Mouse (Mus musculus) heart, embryonic 14.5 days (tissue): ENCODE measurements around the gene Fgr. TPM values are rescaled to one million over a fixed set of nuclear protein-coding genes. Genes with fewer than 3 reads are reported as not detected.

Source experiments
- ATAC-seq: fragments of 200-750 bp; cut with Nextera tagmentation; 2 replicates; pipeline ENCODE4 v1.8.0; 2017; ENCODE audit warnings: low read depth, moderate TSS enrichment; ENCODE audit not compliant: insufficient number of reproducible peaks, insufficient read depth, low FRiP score
- H3K27ac ChIP-seq, 2 experiments: fragments of 200-500 bp in 1 of 2; fragments of 300-500 bp in 1 of 2; sonication (generic) in 1 of 2; replicated peaks in 1 of 2; 2 replicates each; pipeline ENCODE4 v1.5.1; 2012 to 2014; ENCODE audit warnings: low read depth in 2 of 2, low read length in 2 of 2, control low read depth in 1 of 2, mild to moderate bottlenecking in 1 of 2, mixed read lengths in 1 of 2; ENCODE audit not compliant: control insufficient read depth in 1 of 2, insufficient read depth in 1 of 2
- H3K27me3 ChIP-seq: fragments of 300-500 bp; sonication (generic); 2 replicates; pipeline ENCODE4 v1.6.1; 2014; ENCODE audit warnings: mild to moderate bottlenecking, low read length, control low read depth; ENCODE audit not compliant: control insufficient read depth, insufficient read depth
- H3K36me3 ChIP-seq: fragments of 300-500 bp; sonication (generic); 2 replicates; pipeline ENCODE4 v1.6.1; 2014; ENCODE audit warnings: mild to moderate bottlenecking, control low read depth, low read length, mixed read lengths; ENCODE audit not compliant: control insufficient read depth, insufficient read depth
- H3K4me1 ChIP-seq, 2 experiments: fragments of 200-500 bp in 1 of 2; fragments of 300-500 bp in 1 of 2; sonication (generic) in 1 of 2; 2 replicates each; pipeline ENCODE4 v1.6.1; 2012 to 2014; ENCODE audit warnings: low read length in 2 of 2, control low read depth in 1 of 2, mixed read lengths in 1 of 2; ENCODE audit not compliant: control insufficient read depth in 2 of 2, insufficient read depth in 2 of 2
- H3K4me2 ChIP-seq: fragments of 300-500 bp; sonication (generic); 2 replicates; pipeline ENCODE4 v1.6.1; 2014; ENCODE audit warnings: mild to moderate bottlenecking, low read length
- H3K4me3 ChIP-seq, 2 experiments: fragments of 200-500 bp in 1 of 2; fragments of 300-500 bp in 1 of 2; sonication (generic) in 1 of 2; 2 replicates each; pipeline ENCODE4 v1.5.1; 2012 to 2014; ENCODE audit warnings: low read length in 2 of 2, mild to moderate bottlenecking in 2 of 2, control low read depth in 1 of 2, low read depth in 1 of 2, moderate library complexity in 1 of 2; ENCODE audit not compliant: control insufficient read depth in 1 of 2, insufficient read depth in 1 of 2
- H3K9ac ChIP-seq: fragments of 300-500 bp; sonication (generic); 2 replicates; pipeline ENCODE4 v1.6.1; 2014; ENCODE audit warnings: mild to moderate bottlenecking, low read length
- H3K9me3 ChIP-seq: fragments of 300-500 bp; sonication (generic); 2 replicates; pipeline ENCODE4 v1.6.1; 2016; ENCODE audit warnings: low read length, control low read depth; ENCODE audit not compliant: control insufficient read depth
- WGBS: fragments of 180-500 bp; shearing (Covaris S2); extraction: QIAGEN DNeasy Blood & Tissue Kit; methylation state at CpG from one replicate; pipeline ENCODE4 v1.1.7; 2014; 5-methylcytosine and 5-hydroxymethylcytosine counted together
- polyA plus RNA-seq: library from polyadenylated mRNA; unstranded; fragments of >200 nt; fragmentation: Nextera tagmentation; extraction: Ambion mirVana; gene quantifications from 2 replicates; pipeline ENCODE4 v1.2.1, GENCODE M21; 2014

Gene Fgr
- polyA plus RNA-seq, 1 experiment from 2014 or later = 0.18 TPM

DNA sequence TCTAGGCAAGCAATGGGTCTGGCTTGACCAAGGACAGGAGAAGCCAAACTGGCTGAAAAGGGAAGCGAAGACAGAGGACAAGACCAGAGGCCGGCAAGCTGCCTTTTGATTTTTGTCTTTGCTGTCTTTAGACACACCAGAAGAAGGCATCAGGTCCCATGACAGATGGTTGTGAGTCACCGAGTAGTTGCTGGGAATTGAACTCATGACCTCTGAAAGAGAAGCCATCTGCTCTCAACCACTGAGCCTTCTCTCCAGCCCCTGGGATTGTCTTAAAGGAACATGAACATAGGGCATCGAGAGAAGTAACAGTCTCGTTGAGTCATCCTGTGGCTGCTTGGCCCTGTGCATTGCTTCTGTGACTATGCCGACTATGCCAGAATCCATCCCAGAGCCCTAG lies 2.3 kb upstream of the Fgr start:
- H3K4me1 ChIP-seq = peaks cover 17 to 28% of the 10 kb centered on the region in 2 experiments
- H3K36me3 ChIP-seq = no peaks in the 10 kb centered on the region
- H3K4me2 ChIP-seq = no peak overlapping the region
- H3K9me3 ChIP-seq = no peaks in the 10 kb centered on the region
- H3K4me3 ChIP-seq = no peak overlapping the region
- H3K9ac ChIP-seq = no peak overlapping the region
- peaks cover 8% of the 10 kb centered on the region; the same call in 1 of the 2 replicates for H3K27me3 ChIP-seq
- H3K27ac ChIP-seq = no peak overlapping the region
- WGBS = 73% methylated on average over 6 of the region's 6 CpGs
- no peak for ATAC-seq

DNA sequence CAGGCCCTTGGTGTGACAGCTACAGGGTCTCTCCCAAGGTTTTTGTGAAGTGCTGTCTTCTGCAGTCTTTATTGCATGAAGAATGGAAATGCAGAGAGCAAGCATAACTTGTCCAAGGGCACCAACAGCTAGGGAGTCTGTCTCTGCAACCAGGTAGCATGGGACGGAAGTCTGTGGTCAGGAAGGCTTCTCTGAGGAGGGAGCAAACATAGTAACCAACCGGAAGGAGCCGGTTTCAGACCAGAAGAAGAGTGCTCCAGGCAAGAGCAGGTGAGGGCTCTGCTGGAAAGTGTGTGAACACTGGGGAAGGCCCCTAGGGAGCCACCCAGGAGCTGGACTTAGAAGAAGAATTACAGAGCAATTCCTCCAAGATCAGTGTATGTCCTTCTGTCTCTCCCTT lies 1.8 kb upstream of the Fgr start:
- 72% methylated on average over 3 of the region's 3 CpGs for WGBS
- no peak for ATAC-seq
- no peak overlapping the region for H3K9ac ChIP-seq
- H3K4me3 ChIP-seq = no peak overlapping the region
- peaks cover 17 to 28% of the 10 kb centered on the region in 2 experiments for H3K4me1 ChIP-seq
- no peaks in the 10 kb centered on the region for H3K9me3 ChIP-seq
- no peaks in the 10 kb centered on the region for H3K36me3 ChIP-seq
- peaks cover 8% of the 10 kb centered on the region; the same call in 1 of the 2 replicates for H3K27me3 ChIP-seq
- no peak overlapping the region for H3K27ac ChIP-seq
- no peak overlapping the region for H3K4me2 ChIP-seq

DNA sequence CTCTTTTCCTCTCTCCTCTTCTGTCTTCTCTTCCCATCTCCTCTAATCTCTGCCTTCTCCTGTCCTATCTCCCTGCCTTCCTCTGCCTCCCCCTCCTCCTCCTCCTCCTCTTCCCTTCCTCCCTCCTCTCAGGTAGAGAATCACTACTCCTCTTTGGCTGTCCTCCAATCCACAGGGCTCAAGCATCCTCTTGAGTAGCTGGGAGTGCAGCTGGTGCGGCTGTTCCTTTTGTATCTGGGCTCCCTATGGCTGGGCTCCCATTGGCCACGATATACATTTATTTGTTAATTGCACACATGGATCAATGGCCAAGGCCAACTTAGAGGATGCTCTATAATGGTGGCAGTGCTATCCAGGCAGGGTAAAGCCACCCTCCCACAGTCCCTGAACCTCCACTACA lies 1.3 kb upstream of the Fgr start:
- Histone ChIP-seq H3K9me3 (no peaks in the 10 kb centered on the region), H3K4me2 (no peak overlapping the region), H3K9ac (no peak overlapping the region), H3K27ac (no peak overlapping the region), H3K4me3 (no peak overlapping the region), H3K4me1 (peaks cover 17 to 25% of the 10 kb centered on the region in 2 experiments), H3K36me3 (no peaks in the 10 kb centered on the region), H3K27me3 (peaks cover 8% of the 10 kb centered on the region; the same call in 1 of the 2 replicates)
- ATAC-seq = no peak
- WGBS = 26% methylated on average over 2 of the region's 2 CpGs

DNA sequence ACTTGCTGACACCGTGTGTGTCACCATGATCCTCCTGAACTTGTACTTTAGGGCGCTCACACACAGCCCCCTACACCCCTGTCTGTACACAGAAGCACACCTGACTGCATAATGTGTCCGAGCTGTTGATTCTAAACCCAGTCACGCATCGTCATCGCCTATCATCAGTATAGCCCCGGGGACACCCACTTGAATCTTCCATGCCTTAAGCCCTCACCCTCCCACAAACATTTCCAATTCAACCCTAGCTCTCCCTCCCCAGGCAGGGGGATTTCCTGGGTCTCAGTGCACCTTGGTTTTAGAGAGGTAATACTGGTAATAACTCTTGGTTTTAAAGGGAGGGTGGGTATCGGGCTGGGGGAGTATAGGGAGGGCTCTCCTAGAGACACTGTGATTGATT lies 709 bp upstream of the Fgr start:
- Histone ChIP-seq H3K4me3 (no peak overlapping the region), H3K36me3 (no peaks in the 10 kb centered on the region), H3K9ac (no peak overlapping the region), H3K27me3 (peaks cover 8% of the 10 kb centered on the region; the same call in 1 of the 2 replicates), H3K9me3 (no peaks in the 10 kb centered on the region), H3K27ac (no peak overlapping the region), H3K4me2 (no peak overlapping the region), H3K4me1 (peaks cover 16 to 21% of the 10 kb centered on the region in 2 experiments)
- no peak for ATAC-seq
- WGBS = 52% methylated on average over 8 of the region's 8 CpGs

DNA sequence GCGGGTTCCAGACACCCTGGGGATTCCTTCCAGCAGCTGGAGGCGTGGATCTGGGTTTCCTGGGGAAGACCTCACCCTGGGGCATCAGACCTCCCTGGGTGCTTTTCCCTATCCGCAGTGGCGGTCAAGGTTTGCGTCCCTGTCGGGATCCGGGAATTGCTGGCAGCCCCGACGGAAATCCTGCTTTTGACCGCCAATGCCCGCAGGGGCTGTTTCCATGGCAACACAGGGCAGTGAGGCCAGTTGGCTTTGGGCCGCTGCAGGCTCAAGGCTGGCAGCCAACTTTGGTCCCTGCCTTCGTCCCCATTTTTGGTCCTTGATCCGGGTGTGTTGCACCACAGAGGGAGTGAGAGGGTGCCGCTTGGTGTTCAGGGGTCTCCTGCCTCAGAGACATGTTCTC lies 1.0 kb downstream of the Fgr start:
- Histone ChIP-seq H3K9me3 (no peaks in the 10 kb centered on the region), H3K4me1 (peaks cover 12 to 18% of the 10 kb centered on the region in 2 experiments), H3K27ac (0 out of 4 replicates have a peak overlapping the region, but pooled peaks of 1 of the 2 experiments have one; percentile 34), H3K4me2 (peak overlapping the region; percentile 50), H3K4me3 (peak overlapping the region; percentile 9 to 19; a peak in 2 of 4 replicates), H3K27me3 (peaks cover 8% of the 10 kb centered on the region; the same call in 1 of the 2 replicates), H3K9ac (no peak overlapping the region), H3K36me3 (no peaks in the 10 kb centered on the region)
- no peak for ATAC-seq
- WGBS = 4% methylated on average over 15 of the region's 15 CpGs

DNA sequence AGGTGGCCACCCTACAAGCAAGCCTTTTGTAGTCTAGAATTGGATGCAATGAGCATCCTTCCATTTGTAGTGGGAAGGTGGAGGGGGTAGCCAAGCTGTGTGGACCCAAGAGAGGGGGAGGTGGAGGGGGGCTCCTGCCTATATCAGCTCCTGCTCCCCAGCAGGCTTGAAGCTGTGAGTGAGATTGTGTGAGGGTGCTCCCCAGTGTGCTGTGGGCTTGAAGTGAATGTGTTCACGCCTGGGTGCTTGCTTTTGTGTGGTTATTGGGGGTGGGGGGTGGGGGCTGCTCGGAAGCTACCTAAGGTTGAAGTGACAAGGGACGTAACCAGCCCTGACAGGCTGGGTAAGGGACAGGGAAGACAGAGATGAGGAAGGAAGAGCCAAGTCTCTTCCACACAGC lies 1.9 kb downstream of the Fgr start:
- Histone ChIP-seq H3K9ac (no peak overlapping the region), H3K4me2 (no peak overlapping the region), H3K4me3 (no peak overlapping the region), H3K36me3 (no peaks in the 10 kb centered on the region), H3K27ac (no peak overlapping the region), H3K9me3 (no peaks in the 10 kb centered on the region), H3K4me1 (peaks cover 12 to 18% of the 10 kb centered on the region in 2 experiments), H3K27me3 (peaks cover 8% of the 10 kb centered on the region; the same call in 1 of the 2 replicates)
- WGBS = 69% methylated on average over 3 of the region's 3 CpGs
- ATAC-seq = no peak

DNA sequence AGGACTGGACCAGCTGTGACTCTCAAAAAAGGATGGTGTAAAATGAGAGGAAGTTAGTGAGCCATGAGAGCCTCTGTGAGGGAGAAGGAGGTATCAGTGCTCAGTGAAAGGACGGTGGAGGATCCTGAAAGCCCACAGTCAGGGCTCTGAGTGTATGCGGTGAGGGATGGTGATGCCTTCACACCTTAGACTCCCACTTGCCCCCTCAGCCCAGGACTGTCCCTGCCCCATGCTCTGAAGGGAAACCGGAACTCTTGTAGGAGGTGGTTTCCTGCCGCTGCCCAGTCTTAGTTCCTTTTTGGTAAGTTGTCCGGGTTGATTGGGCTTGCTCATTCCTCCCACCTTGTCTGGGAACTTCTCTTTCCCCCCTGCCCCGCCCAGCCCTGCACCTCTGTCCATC lies 2.8 kb downstream of the Fgr start:
- H3K9me3 ChIP-seq = no peaks in the 10 kb centered on the region
- no peak overlapping the region for H3K9ac ChIP-seq
- WGBS = 62% methylated on average over 6 of the region's 6 CpGs
- peaks cover 8% of the 10 kb centered on the region; the same call in 1 of the 2 replicates for H3K27me3 ChIP-seq
- no peak overlapping the region for H3K4me2 ChIP-seq
- ATAC-seq = no peak
- H3K4me1 ChIP-seq = peaks cover 12 to 18% of the 10 kb centered on the region in 2 experiments
- no peak overlapping the region for H3K4me3 ChIP-seq
- no peak overlapping the region for H3K27ac ChIP-seq
- H3K36me3 ChIP-seq = no peaks in the 10 kb centered on the region

DNA sequence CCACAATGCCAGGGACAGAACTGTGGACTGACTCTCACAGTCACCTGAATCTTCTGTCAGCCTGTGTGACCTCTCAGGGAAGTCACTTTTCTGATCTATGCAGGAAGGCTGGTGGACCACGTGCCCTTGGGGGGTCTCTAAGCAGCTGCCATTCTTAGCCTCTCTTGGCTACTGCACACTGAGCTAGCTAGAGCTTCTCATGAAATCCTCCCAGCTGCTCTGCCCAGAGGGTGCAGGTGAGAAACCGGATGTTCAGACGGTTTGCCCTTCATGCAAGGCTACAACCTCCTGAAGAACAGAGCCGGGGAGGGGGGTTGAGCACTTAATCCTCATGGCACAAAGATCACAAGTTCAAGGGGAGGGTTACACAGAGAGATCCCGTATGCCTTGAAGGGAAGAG lies 3.7 kb downstream of the Fgr start:
- Histone ChIP-seq H3K4me2 (no peak overlapping the region), H3K4me1 (peaks cover 12 to 20% of the 10 kb centered on the region in 2 experiments), H3K36me3 (no peaks in the 10 kb centered on the region), H3K9ac (no peak overlapping the region), H3K27ac (no peak overlapping the region), H3K9me3 (no peaks in the 10 kb centered on the region), H3K27me3 (peaks cover 8% of the 10 kb centered on the region; the same call in 1 of the 2 replicates), H3K4me3 (no peak overlapping the region)
- 46% methylated on average over 5 of the region's 5 CpGs for WGBS
- ATAC-seq = no peak
